11 mouse cellular contexts compared by ENCODE assay signal in the genomic region with DNA sequence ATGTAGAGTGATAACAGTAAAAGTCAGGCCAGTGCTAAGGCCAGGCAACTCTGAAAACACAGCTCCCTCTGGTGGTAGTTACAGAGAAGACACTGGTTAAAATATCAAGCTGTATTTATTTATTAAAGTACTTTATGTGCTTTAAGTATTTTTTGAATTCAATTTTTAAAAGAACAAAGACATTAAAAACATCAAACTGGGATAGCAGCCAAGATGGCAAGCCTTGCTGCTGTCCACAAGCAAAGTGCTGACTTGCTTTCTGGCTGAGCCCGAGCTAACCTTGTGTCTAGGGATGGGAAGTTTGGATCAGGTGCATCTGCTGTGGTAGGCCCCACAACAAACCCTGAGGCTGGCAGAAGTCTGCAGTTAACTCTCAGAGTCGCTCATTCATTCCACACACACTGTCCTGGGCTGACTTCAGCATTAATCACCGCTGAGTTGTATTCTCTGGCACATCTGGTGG.
DNase-seq lines count a peak whose midpoint lies in the region; ATAC-seq and TF ChIP-seq lines count a peak whose summit lies in the region.
"Had no signal": no experiment of that assay in that cellular context is flagged by ENCODE, and none has a peak within 500 bp of the region (broad histone marks: within the 10 kb centered on the region; RNA-seq: fewer than 3 reads in every experiment).

No protein-coding gene starts in this region.

- no peaks in the 10 kb centered on the region for H3K36me3 ChIP-seq in hindbrain, postnatal 0 days (ENCODE audit: insufficient read depth, low read length)
- H3K36me3 ChIP-seq in hindbrain, embryonic 14.5 days (replicated peaks; ENCODE audit: control insufficient read depth, insufficient read depth), result no peaks in the 10 kb centered on the region
- no peaks in the 10 kb centered on the region for H3K36me3 ChIP-seq in midbrain, postnatal 0 days (ENCODE audit: insufficient read depth, low read length)
- no peaks in the 10 kb centered on the region for H3K36me3 ChIP-seq in midbrain, embryonic 10.5 days
- no peaks in the 10 kb centered on the region for H3K36me3 ChIP-seq in myocyte (ENCODE audit: control insufficient read depth, insufficient read depth)
- H3K36me3 ChIP-seq: limb, embryonic 15.5 days; midbrain, embryonic 12.5 days had no signal

- H3K27ac ChIP-seq in hindbrain, postnatal 0 days, result no peak overlapping the region
- no peak overlapping the region for H3K27ac ChIP-seq in hindbrain, embryonic 14.5 days
- H3K27ac ChIP-seq in midbrain, postnatal 0 days (ENCODE audit: low read depth, low read length), result no peak overlapping the region
- H3K27ac ChIP-seq in midbrain, embryonic 10.5 days (replicated peaks), result no peak overlapping the region
- H3K27ac ChIP-seq: limb, embryonic 15.5 days; midbrain, embryonic 12.5 days had no signal

- no peak overlapping the region for H3K4me2 ChIP-seq in hindbrain, postnatal 0 days (ENCODE audit: low read depth, low read length)
- no peak overlapping the region for H3K4me2 ChIP-seq in hindbrain, embryonic 14.5 days (replicated peaks)
- H3K4me2 ChIP-seq in midbrain, postnatal 0 days (ENCODE audit: low read depth, low read length, poor library complexity, severe bottlenecking), result no peak overlapping the region
- peak overlapping the region; percentile 59 for H3K4me2 ChIP-seq in myocyte (ENCODE audit: low read depth)
- H3K4me2 ChIP-seq: limb, embryonic 15.5 days; midbrain, embryonic 12.5 days had no signal

- H3ac ChIP-seq in myocyte (ENCODE audit: control insufficient read depth, insufficient read length), result no peak overlapping the region

- peak; percentile 69 for TF ChIP-seq CTCF in hindbrain, postnatal 0 days (IDR thresholded peaks at IDR 0.05; ENCODE audit: low read depth)
- TF ChIP-seq CTCF in midbrain, postnatal 0 days (IDR thresholded peaks at IDR 0.05), result peak; percentile 73

- H3K9ac ChIP-seq in hindbrain, postnatal 0 days (replicated peaks; ENCODE audit: low read length), result no peak overlapping the region
- H3K9ac ChIP-seq in hindbrain, embryonic 14.5 days, result no peak overlapping the region
- no peak overlapping the region for H3K9ac ChIP-seq in midbrain, postnatal 0 days (replicated peaks; ENCODE audit: low read length, poor library complexity, severe bottlenecking)
- H3K9ac ChIP-seq: limb, embryonic 15.5 days; midbrain, embryonic 12.5 days had no signal

- H3K79me2 ChIP-seq in myocyte (ENCODE audit: control insufficient read depth, insufficient read depth), result no peaks in the 10 kb centered on the region

- peak; percentile 54 to 67 for DNase-seq in adrenal gland, adult (ENCODE audit: inconsistent age in 2 of 2, low spot score in 1 of 2)
- no peak for DNase-seq in adrenal gland, postnatal 4 days (ENCODE audit: low spot score in 2 of 2)
- peak; percentile 61 for DNase-seq in hindbrain, postnatal 0 days (ENCODE audit: low spot score)
- DNase-seq in hindbrain, embryonic 14.5 days (ENCODE audit: low spot score), result no peak
- DNase-seq in midbrain, postnatal 0 days (ENCODE audit: low spot score), result peak; percentile 47
- DNase-seq in midbrain, embryonic 10.5 days (ENCODE audit: low spot score), result no peak
- no peak for DNase-seq in gastrocnemius, postnatal 14 days
- DNase-seq: cerebellum, postnatal 36 days had no signal

- no peak for TF ChIP-seq POLR2A in myocyte (IDR thresholded peaks at IDR 0.05; ENCODE audit: insufficient read length, low read depth)

- H3K4me3 ChIP-seq in hindbrain, postnatal 0 days (ENCODE audit: low read length), result no peak overlapping the region
- no peak overlapping the region for H3K4me3 ChIP-seq in hindbrain, embryonic 14.5 days (replicated peaks; ENCODE audit: low read length)
- no peak overlapping the region for H3K4me3 ChIP-seq in midbrain, postnatal 0 days (ENCODE audit: low read depth, low read length)
- no peak overlapping the region for H3K4me3 ChIP-seq in midbrain, embryonic 10.5 days
- no peak overlapping the region for H3K4me3 ChIP-seq in myocyte
- H3K4me3 ChIP-seq: limb, embryonic 15.5 days; midbrain, embryonic 12.5 days had no signal

- no peak for ATAC-seq in hindbrain, postnatal 0 days
- no peak; the same call in 1 of the 2 replicates for ATAC-seq in hindbrain, embryonic 14.5 days (ENCODE audit: low FRiP score)
- ATAC-seq in midbrain, postnatal 0 days (ENCODE audit: low FRiP score), result no peak

- intact Hi-C loops in gastrocnemius, postnatal 14 days (cut with DNase I; ENCODE audit: low total_unique reads), result loop anchor here (5.0 kb wide), 1 partner anchor 58 kb away; no protein-coding TSS in a partner anchor

- no peaks in the 10 kb centered on the region for H3K27me3 ChIP-seq in hindbrain, postnatal 0 days (ENCODE audit: insufficient read depth, low read length)
- H3K27me3 ChIP-seq in hindbrain, embryonic 14.5 days (ENCODE audit: control insufficient read depth, insufficient read depth, low read length), result no peaks in the 10 kb centered on the region
- no peaks in the 10 kb centered on the region for H3K27me3 ChIP-seq in midbrain, postnatal 0 days (ENCODE audit: insufficient read depth, low read length)
- no peaks in the 10 kb centered on the region for H3K27me3 ChIP-seq in midbrain, embryonic 10.5 days (ENCODE audit: low read depth, poor library complexity, severe bottlenecking)
- no peaks in the 10 kb centered on the region for H3K27me3 ChIP-seq in myocyte (ENCODE audit: control insufficient read depth, insufficient read depth, insufficient read length)
- H3K27me3 ChIP-seq: limb, embryonic 15.5 days; midbrain, embryonic 12.5 days had no signal

- H3K9me3 ChIP-seq in hindbrain, postnatal 0 days (ENCODE audit: low read length), result no peaks in the 10 kb centered on the region
- no peaks in the 10 kb centered on the region for H3K9me3 ChIP-seq in hindbrain, embryonic 14.5 days (ENCODE audit: control insufficient read depth, low read length)
- H3K9me3 ChIP-seq in midbrain, postnatal 0 days (ENCODE audit: low read length), result no peaks in the 10 kb centered on the region
- no peaks in the 10 kb centered on the region for H3K9me3 ChIP-seq in midbrain, embryonic 10.5 days (replicated peaks)
- H3K9me3 ChIP-seq: limb, embryonic 15.5 days; midbrain, embryonic 12.5 days had no signal

- WGBS in hindbrain, postnatal 0 days, result 72% methylated on average over 3 of the region's 3 CpGs
- WGBS in hindbrain, embryonic 14.5 days, result 79% methylated on average over 3 of the region's 3 CpGs
- 75% methylated on average over 3 of the region's 3 CpGs for WGBS in midbrain, postnatal 0 days
- WGBS in midbrain, embryonic 10.5 days, result 90% methylated on average over 3 of the region's 3 CpGs

- no peaks in the 10 kb centered on the region for H3K4me1 ChIP-seq in hindbrain, postnatal 0 days (ENCODE audit: insufficient read depth, low read length)
- H3K4me1 ChIP-seq in hindbrain, embryonic 14.5 days (replicated peaks; ENCODE audit: control insufficient read depth, insufficient read depth, low read length), result 0 out of 2 replicates have a peak, but pooled peaks cover 7% of the 10 kb centered on the region
- H3K4me1 ChIP-seq in midbrain, postnatal 0 days (ENCODE audit: insufficient read depth, low read length), result no peaks in the 10 kb centered on the region
- H3K4me1 ChIP-seq in midbrain, embryonic 10.5 days, result peaks cover 13% of the 10 kb centered on the region
- H3K4me1 ChIP-seq: limb, embryonic 15.5 days had no signal

TF ChIP-seq in myocyte, 11 proteins besides CTCF, POLR2A, EP300 and RAD21:
- TF ChIP-seq CEBPB (IDR thresholded peaks at IDR 0.05; ENCODE audit: insufficient read depth, poor library complexity, severe bottlenecking) (no peak), USF1 (IDR thresholded peaks at IDR 0.05; ENCODE audit: low read depth) (no peak), REST (IDR thresholded peaks at IDR 0.05; ENCODE audit: insufficient read depth, insufficient read length) (peak; percentile 95), SRF (IDR thresholded peaks at IDR 0.05; ENCODE audit: control insufficient read depth, insufficient read length, low read depth) (no peak), TCF3 (IDR thresholded peaks at IDR 0.05; ENCODE audit: insufficient read length, low read depth) (no peak), MYOD1 (IDR thresholded peaks at IDR 0.05; ENCODE audit: control insufficient read depth in 1 of 3, insufficient read length in 2 of 3, low read depth in 2 of 3) (peak in 1 of 3 experiments; percentile 41), MYOG (IDR thresholded peaks at IDR 0.05; ENCODE audit: control insufficient read depth in 1 of 3, insufficient read depth in 1 of 3, insufficient read length in 2 of 3, low read depth in 2 of 3) (peak in 1 of 3 experiments; percentile 29)

Comparison
In these comparisons a context has a peak if more than half of its experiments do, and no peak if none do; other contexts are left out.
1. DNase-seq: peak in adrenal gland, adult (2 of 2), hindbrain, postnatal 0 days (single experiment) and midbrain, postnatal 0 days (single experiment); none in adrenal gland, postnatal 4 days (0 of 2), hindbrain, embryonic 14.5 days (single experiment), midbrain, embryonic 10.5 days (single experiment) and gastrocnemius, postnatal 14 days (single experiment).